Mouse (Mus musculus) cerebellum, adult 9-10 months (tissue): Measurements from ENCODE around the gene Elfn1.

Source experiments
- DNase-seq: peaks from one replicate; pipeline ENCODE4 v3.0.0; 2022

Elfn1 gene

DNA sequence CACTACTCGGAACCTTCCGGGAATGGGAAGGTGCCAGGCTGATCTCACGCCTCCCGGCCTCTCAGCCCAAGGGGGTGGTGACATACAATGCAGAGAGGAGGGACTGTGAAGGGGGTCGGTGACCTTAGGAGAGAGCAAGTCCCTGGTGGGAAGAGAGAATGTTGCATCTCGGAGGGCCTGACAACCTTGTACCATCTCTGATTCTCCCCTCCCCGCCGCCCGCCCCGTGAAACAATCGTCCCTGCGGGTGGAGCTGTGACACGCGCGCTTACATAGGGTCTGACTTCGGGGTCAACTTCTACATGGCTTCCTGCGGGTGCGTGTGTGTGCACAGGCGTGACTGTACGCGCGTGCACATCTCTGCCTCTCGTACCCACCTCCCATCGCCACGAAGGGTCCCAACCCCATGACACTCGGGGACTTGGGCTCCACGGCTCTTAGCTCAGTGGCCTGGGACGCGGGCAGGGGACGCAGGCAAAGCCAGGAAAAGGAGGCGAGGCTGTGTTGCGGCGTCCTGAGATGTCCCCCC is at the start of gene Elfn1:
Gene Elfn1, plus strand, starts transcription at position 230 of the 529 bp plus-strand sequence.
- no peak for DNase-seq

DNA sequence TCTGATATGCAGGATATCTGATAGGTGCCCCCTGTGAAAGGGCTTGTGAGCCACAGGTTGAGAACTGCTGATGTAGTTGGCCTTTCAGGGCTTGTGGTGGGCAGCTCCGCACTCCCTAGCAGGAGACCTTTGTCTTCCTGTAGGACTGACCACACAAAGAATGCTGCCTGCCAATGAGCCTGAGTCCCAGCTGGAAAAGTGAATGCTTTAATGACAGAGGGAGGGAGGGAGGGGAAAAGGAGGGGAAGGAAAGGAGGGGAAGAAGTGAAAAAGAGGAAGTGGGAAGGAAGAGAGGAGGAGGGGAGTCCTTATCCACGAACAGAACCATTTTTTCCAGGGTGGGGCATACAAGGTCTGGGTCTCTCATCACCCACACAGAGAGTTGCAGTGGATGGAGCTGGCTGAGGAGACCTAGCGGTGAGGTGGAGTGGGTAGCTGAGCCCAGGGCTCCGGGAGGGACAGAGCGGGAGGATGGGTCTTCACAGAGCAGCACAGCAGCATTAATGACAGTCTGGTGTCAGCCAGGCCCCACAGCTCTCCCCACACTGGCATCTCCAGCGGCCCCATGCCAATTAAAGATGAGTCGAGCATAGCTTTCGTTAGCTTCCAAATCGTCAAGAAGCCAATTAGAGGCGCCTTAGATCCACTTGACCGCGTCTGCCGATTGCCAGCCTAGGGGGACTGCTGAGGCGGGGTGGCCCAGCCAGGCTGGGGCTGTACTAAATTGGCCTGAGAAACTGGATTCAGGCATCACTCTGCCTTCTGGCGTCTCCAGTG is 47.2 kb upstream of the Elfn1 start:
- DNase-seq, result no peak

DNA sequence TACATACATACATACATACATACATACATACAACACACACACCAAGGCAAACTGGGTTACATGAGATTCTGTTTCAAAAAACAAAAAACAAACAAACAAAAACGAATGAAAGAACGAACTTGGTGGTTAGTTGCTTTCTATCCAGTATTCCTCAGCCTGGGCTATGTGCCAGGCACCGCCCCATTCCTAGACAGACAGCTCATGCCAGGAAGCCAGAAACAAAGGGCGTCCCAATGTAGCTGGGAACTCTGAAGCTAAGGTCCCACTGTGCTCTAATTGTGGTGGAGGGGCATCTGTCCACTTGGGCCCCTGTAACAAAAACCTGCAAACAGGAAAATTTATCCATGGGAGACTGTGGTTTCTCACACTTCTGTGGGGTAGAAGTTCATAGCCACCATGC is 45.0 kb upstream of the Elfn1 start:
- no peak for DNase-seq

DNA sequence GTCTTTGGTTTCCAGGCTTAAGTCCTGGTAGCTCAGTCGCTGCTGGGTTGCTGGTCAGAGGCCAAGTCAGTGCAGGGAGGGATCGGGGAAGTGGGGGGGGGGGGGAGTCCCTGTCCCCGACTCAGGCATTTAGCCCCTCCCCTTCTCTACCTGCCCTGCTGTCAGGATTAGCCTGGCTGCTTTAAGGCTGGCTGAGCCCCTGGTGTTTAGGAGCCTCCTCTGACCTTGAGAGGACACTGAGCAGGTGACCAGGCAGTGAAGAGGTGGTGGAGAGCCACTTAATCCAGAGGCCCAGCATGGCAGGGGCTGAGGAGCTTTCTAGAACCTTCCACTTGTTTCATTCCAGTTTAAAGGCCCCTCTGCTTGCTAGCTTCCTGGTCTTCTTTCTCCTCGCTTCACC is 36.9 kb upstream of the Elfn1 start:
- no peak for DNase-seq

DNA sequence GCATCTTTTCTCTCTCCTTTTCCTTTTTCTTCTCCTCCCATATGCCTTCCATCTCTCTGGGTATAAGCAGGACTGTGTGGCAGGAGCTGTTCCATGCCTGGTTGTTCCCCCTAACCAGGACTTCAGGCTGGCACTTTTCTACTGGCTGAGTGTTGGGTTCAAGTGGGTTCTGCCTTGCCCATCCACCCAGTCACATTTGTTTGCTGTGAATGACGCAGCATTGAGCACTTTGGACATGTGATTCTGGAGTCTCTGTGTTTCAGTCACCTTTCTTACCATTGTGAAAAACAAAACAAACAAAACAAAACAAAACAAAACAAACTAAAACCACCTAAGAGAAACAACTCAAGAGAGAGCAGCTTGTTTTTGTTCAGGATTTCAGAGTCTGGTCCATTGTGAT is 36.2 kb upstream of the Elfn1 start:
- DNase-seq, result no peak

DNA sequence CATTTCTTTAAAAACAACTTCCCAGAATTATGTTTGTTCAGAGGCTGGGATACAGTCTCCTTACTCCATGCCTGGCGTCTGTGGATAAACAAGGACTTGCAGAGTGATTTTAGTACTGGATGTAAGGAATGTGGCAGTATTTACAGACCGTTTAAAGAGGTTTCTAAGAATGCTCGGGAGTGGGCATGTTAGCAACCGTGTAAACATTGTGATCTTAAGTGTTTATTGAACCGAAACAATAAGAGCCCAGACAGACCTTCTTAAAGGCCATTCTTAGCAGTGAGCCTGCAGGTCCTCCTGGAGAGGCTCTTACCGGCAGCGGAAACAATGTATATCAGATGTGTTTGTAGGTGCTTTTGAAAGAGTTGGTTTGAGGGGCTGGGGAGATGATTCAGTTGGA is 30.2 kb upstream of the Elfn1 start:
- DNase-seq, result no peak

DNA sequence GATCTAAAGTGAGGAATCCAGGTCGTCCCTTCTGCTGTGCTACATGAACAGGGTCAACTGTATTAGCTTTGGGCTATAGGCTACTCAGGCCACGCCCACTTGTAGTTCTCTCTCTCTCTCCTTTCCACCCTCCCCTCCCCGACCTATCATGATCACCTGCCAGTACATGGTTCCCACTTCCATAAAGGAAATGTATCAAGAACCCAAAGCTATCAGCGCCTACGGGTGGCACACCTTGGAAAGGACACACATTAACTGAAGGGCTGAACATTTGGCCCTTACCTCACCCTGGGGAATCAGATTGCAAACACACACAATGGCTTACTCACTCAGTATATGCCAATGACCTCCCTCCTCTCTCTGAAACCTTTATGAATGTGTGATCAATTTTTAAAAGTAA is 28.0 kb upstream of the Elfn1 start:
- no peak for DNase-seq

DNA sequence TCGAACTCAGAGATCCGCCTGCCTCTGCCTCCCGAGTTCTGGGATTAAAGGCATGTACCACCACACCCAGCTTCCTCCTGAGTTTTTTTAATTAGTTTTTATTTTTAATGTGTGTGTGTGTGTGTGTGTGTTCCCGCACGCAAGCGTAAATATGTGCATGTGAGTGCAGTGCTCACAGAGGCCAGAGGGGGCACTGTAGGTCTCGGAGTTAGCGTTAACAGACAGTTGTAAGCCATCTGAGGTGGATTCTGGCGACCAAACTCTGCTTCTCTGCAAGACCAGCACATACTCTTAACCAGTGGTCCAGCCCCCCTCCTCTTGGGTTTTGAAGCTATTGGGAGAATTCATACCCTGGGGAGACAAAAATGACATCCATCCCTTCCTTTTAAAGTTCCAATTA is 26.6 kb upstream of the Elfn1 start:
- no peak for DNase-seq

DNA sequence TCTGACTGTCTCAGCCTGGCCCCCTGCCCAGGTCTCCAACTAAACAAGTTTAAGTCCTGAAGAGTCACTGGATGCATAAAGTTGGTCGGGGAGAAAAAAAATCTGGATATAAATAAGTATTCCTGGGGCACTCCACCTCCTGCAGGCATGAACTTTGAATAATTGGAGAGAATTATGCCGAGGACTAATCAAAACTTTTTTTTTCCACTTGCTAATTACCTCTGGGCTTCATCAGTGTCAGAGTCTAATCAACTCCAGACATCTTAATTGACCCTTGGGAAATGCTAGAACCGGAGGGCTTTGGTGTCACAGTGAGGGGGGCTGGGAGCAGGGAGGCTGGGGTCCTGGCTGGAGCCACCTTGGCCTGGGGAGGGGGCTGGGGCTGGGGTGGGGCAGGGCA is 19.1 kb upstream of the Elfn1 start:
- DNase-seq, result no peak

DNA sequence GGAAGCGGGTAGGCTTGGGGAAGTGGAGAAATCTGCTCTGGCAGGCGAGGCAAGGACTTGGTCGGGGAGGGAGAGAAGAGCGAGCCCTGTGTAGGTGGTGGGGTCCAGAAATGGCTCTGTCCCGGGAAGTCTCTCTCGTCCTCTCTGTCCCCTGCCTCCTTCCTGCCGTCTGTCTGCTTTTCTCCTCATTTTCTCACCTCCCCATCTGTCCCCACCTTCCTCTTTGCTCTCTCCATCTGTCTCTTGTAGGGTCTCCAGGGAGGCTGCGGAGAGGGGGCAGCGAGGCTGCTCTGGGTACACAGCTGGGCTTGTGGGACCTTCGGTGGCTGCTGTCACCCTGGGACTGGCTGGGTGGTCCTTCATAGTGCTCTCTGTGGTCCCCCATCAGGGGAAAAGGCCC is 18.4 kb upstream of the Elfn1 start:
- no peak for DNase-seq

DNA sequence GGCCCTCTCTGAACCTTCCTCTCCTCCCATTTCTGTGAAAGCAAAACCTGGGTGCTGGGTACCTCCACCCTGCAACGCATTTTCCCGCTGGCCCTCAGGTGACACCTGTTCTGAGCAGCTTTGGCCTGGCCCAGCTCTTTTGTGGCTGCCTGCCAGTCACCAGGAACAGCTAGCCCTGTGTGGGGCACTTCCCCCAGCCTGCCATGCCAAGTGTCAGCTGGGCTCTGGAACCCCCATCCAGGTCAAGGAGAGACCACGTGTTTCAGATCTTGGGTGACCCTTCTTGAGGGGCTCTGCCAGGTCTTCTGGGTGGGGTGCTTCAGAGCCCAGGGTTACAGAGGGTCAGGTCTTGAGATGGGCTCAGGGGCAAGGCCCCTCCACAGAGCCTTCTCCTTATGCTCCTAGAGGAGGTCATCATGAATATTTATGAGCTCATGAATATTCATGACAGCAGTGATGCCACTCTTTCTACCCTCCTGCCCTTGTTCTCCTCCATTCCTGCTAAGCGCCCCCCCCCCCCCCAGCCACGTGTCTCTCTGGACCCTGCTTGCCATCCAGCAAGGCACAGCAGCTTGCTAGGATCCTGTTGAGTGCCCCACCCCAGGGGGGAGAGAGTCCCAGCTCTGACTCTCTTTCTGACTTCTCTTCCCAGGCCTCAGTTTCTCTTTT is 15.3 kb upstream of the Elfn1 start:
- no peak for DNase-seq

DNA sequence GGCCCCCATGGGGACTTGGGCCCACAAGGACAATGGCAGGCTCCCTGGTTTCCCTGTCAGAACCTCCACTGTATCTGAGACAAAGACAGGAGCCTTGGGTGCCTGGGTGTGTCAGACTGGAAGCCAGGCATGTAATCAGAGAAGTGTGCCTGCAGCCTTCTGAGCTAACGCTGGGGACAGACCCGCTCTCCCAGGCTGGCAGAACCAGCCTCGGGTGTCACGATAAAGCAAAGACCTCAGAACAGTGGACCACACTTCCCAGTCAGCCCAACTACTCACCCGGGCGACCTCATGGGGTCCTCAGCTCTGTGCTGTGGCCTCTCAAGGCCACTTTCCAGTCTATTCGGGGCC is 14.8 kb upstream of the Elfn1 start:
- no peak for DNase-seq

DNA sequence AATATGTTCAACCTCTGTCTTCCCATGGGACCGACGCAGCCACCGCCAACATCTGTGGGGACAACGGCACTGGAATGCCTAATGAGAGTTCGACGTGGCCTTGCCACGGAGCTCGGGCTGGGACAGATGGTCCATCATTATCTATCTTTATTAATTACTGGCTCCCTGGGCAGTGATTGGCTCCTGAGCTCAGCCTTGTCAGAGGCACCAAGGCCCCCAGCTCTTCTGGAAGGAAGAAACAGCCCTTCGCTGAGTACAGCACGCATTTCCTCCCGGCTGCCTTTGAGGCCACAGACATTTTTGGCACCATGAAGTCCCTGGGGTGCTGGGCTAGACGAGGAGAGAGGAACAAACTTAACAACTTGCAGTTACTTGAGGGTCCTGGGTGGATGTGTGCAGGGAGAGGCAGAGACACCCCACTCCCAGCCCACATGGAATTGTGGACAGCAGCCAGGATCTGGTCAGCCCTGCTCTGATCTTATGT is 13.7 kb upstream of the Elfn1 start:
- DNase-seq, result no peak

DNA sequence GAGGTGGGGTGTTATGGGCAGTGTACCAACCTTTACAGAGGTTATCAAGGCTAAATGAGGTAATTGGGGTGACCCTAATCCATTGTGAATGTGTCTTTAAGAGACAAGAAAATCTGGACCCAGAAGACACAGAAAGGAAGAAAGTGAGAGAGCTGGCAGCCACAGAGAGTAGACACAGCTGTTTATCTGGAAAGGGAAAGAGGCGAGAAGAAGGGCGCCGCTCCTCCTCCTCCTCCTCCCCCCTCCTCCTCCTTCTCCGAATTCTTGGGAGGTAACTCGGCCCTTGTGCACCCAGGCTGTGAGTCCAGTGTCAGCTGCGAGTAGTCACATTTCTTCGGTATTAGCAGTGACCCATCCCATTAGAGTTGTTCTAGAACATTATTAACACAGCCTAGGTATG is 8.7 kb upstream of the Elfn1 start:
- no peak for DNase-seq

DNA sequence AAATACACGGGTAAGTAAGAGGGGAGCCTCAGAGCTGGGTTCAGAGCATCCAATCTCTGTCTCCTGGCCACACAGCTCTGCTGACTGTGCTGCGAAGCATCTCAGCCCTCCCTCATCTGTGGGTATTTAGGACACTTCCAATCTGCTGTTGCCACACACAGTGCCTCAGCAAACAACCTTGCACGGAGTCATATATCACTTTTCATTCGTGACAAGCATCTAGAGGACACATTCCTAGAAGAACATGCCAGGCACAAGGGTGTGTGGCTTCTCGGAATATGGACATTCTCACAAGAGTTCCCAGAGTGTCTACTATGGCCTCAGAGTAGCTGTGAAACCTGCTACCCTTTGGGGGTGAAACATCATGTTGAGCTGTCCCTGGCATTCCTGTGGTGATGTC is 2.6 kb upstream of the Elfn1 start:
- no peak for DNase-seq

DNA sequence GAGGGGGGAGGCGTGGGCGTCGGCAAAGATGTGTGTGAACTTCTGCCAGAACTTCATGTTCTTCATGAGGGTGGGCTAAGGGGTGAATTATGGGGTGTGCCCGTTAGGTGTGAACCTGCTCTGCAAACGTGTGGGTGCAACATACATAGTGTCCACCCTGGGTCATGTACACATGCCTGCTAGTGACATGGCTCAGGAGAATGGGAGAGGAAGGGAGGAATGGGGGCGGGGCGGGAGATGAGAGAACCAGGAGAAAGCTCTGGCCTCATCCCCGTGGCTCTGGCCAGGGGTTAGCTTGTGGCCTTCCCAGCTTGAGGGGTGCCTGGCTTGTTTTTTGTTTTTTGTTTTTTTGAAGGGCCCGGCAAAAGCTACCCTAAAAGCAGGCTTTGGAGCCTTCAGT is 1.2 kb upstream of the Elfn1 start:
- no peak for DNase-seq

DNA sequence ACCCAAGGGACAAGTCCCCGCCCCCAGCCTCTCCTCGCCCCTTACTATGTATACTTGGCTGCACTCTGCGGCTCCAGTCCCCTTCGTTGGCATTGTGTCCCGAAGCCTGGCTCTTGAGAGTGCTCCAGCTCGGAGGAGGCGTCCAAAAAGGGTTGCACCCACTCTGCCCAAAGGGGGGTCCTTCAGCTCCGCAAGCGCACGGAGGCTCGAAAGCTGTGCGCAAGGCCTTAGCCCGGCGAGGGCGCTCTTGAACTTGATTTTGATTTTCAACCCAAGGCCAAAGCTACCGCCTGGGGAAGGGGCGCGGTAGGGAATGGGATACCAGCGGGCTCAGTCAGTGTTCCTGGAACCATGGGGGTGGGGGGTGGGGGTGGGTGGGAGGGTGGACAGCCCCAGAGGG is 502 bp upstream of the Elfn1 start:
- no peak for DNase-seq

DNA sequence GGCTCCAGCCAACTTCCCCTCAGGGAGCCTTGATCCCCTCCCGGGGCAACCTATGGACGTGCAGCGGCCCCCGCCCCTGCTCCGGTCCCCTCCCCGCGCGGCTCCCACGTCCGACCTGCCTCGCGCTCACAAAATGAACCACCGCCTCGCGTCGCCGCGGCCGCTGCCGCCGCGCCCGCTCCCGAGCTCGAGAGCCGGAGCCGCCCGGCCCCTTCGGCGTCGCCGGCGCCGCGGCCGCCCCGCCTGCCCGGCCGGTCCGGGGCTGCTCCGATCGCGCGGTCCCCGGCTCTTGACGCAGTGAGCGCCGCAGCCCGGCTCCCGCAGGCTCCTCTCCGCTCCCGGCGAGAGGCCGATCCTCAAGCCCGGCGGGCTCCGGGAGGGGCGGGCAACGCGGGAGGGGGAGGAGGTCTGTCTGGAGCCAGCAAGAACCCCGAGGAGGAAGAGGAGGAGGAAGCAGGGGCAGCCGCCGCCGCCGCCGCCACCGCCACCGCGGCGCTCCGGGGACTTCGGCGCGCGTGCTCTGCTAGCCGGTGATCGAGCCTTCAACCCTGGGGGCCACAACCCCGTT is 584 bp downstream of the Elfn1 start:
- no peak for DNase-seq

DNA sequence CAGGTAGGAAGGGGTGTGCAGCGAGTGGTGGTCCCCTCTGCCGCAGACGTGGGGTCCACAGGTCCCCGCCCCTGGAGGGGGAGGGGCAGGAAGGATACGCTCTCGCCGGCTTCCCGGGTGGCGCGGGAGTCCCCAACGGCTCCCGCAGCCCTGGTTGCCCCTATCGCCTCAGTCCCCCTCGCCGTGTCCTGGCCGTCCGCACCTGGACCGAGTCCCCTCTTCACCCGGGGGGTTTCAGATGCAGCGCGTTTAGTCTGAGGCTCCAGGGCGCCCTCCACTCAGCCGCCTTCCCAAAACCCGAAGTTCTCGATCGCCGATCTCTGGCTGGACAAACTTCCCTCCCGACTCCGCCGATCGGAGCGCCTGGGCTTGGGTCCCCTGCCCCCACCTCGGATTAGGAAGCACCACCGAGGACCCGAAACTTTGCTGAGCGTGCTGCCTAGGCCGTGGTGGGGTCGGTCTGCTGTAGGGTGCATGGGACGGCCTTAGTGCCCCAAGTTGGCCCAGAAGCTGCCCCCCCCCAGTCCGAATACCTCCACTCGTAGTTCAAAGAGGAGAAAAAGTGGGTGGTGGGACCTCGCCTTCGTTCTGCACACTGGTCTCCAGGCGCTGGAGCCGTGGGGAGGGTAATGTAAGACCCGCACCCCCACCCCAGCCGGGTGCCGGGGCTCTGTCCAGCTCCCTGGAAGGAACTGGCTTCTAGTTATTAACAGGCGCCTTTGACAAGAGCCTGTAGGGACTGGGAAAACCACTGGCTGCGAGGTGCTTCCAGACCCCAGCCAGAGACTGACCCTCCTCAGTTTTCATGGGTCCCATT is 1.3 kb downstream of the Elfn1 start:
- no peak for DNase-seq

DNA sequence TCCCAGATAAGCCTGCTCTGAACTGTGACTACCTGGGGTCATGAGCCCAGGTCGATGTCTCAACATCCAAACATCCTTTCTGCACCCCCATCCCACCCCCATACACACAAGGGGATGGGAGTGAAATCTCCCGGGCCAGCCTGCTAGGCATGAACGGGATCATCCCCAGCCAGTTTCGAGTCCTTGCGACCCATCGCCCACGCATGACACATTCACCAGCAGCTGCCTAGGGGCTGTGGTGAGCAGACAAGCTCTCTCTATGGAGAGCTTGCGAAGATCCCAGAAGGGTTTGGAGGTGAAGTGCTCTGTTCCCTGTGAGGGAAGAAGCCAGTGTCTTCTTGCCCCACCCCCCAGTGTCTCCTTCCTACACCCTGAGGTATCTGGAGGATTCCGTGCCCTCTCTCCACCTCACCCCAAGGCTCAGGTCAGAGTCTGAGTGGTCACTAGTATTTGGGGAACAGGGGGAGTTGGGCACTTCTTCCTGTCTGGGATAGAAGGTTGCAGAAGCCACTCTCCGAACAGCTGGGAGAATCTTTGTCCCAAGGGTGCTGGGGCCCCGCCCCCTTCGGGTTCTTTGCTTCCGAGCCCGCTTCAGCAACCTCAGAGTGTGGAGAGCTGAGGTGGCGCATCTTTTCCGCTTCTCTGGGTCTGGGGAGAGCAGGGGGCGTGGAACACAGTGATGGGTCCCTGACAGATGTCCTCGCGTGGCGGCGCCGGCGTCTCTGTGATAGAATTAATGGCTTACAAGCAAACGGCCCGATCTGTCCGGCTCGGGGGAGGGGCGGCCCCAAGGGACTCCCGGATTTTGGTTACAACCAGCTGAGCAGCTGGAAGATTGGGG is 2.2 kb downstream of the Elfn1 start:
- DNase-seq, result no peak

DNA sequence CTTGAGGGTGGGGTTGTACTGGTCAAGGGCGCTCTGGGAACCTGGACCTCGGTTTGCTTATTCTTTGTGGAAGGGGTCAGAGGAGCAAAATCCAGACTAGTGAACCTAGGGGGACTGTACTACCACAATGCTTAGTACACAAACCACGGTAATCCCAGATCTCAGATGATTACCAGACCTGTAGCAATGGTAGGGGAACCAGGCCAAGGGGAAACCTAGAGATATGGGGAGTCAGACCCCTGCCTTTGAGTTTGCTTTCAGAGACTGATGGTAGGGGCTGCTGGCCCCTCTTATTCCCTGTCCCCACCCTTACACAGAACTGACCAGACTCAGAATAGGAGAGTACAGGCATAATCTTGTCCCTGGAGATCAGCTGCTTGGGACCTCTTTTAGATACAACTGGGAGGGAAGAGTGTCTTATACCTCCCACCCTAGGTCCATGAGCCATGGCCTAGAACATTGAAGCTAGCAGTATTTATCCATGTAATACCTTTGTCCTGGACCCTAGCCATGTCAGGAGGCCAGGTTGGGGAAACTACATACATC is 3.1 kb downstream of the Elfn1 start:
- no peak for DNase-seq

DNA sequence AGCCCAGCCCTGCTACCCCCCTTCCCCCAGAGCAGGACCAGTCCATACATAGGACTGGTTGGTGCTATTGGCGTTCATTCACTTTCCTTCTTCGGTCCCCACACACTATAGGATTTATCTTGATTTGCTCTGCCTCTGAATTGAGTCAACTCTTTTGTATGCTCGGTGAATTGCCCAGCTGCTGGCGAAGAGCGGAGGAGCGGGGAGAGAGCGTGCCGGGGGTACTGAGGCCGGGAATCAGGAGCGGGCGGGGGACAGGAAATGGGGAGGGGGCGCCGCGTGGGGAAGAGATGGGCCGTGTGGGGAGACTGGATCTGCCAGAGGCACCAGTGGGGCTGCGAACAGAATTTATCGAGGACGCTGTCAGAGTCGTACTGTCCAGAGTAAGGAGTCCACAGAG is 3.8 kb downstream of the Elfn1 start:
- DNase-seq, result no peak
